Mouse (Mus musculus): Measurements from ENCODE around the gene Fam205a1. TPM values are rescaled to one million over a fixed set of nuclear protein-coding genes. Genes with fewer than 3 reads are reported as not detected.
"Not testable (repeated sequence)": the region's sequence is repeated elsewhere in the genome, so short reads cannot be mapped to it uniquely, and the experiment has no call there.

The Fam205a1 gene
- under 1 TPM in 1 of 2 experiments, not detected in 1; 0.34 TPM for total RNA-seq (2021)

GRCm38 (mm10) chr4:42853788-42854187 lies at the start of gene Fam205a1:
Gene Fam205a1, minus strand, starts transcription at chr4:42853888.
- intact Hi-C loops (cut with DNase I); DNase-seq (ENCODE audit: extremely low spot score in 1 of 2, low spot score in 2 of 2): not testable (repeated sequence)

- DNase-seq (ENCODE audit: extremely low spot score in 1 of 2, low spot score in 2 of 2), result no peak
- intact Hi-C loops (cut with DNase I), result no loop called here
Observed at GRCm38 (mm10) chr4:42902730-42903129, 49.0 kb upstream of the Fam205a1 start.

- DNase-seq (ENCODE audit: extremely low spot score in 1 of 2, low spot score in 2 of 2), result peak in 1 of 2 experiments; percentile 62
Observed at GRCm38 (mm10) chr4:42902174-42902573, 48.5 kb upstream of the Fam205a1 start.

GRCm38 (mm10) chr4:42900878-42901277 lies 47.2 kb upstream of the Fam205a1 start:
- intact Hi-C loops (cut with DNase I), result no loop called here
- peak in 1 of 2 experiments; percentile 45 for DNase-seq (ENCODE audit: extremely low spot score in 1 of 2, low spot score in 2 of 2)

More at GRCm38 (mm10) chr4:42902174-42902573, 48.5 kb upstream of the Fam205a1 start:
- intact Hi-C loops (cut with DNase I), result no loop called here

GRCm38 (mm10) chr4:42898914-42899313 lies 45.2 kb upstream of the Fam205a1 start:
- DNase-seq (ENCODE audit: extremely low spot score in 1 of 2, low spot score in 2 of 2), result no peak
- intact Hi-C loops (cut with DNase I), result no loop called here

- intact Hi-C loops (cut with DNase I), result no loop called here
- DNase-seq (ENCODE audit: extremely low spot score in 1 of 2, low spot score in 2 of 2), result no peak
Observed at GRCm38 (mm10) chr4:42895118-42895517, 41.4 kb upstream of the Fam205a1 start.

- intact Hi-C loops (cut with DNase I), result no loop called here
- DNase-seq (ENCODE audit: extremely low spot score in 1 of 2, low spot score in 2 of 2), result no peak
Observed at GRCm38 (mm10) chr4:42891176-42891575, 37.5 kb upstream of the Fam205a1 start.

- DNase-seq (ENCODE audit: extremely low spot score in 1 of 2, low spot score in 2 of 2), result no peak
- intact Hi-C loops (cut with DNase I), result loop anchor here (2.0 kb wide), 1 partner anchor 34 kb away; no protein-coding TSS in a partner anchor
Observed at GRCm38 (mm10) chr4:42888806-42889205, 35.1 kb upstream of the Fam205a1 start.

- DNase-seq (ENCODE audit: extremely low spot score in 1 of 2, low spot score in 2 of 2), result peak in 1 of 2 experiments; percentile 20
- intact Hi-C loops (cut with DNase I), result no loop called here
Observed at GRCm38 (mm10) chr4:42886926-42887325, 33.2 kb upstream of the Fam205a1 start.

DNA sequence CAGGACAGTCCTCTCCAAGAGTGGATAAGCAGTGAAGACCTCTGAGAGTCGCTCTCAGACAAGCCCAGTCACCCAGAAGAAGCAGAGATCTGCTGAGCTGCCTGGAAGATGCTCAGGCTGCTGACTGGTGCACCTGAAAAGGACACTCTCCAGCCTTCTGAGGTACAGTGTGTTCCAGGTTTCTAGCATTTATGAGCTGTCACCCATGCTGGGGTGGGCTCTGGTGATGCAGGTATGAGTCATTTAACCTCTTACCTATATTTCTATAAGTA lies 26.9 kb upstream of the Fam205a1 start:
- intact Hi-C loops (cut with DNase I), result no loop called here
- DNase-seq (ENCODE audit: extremely low spot score in 1 of 2, low spot score in 2 of 2), result no peak

DNA sequence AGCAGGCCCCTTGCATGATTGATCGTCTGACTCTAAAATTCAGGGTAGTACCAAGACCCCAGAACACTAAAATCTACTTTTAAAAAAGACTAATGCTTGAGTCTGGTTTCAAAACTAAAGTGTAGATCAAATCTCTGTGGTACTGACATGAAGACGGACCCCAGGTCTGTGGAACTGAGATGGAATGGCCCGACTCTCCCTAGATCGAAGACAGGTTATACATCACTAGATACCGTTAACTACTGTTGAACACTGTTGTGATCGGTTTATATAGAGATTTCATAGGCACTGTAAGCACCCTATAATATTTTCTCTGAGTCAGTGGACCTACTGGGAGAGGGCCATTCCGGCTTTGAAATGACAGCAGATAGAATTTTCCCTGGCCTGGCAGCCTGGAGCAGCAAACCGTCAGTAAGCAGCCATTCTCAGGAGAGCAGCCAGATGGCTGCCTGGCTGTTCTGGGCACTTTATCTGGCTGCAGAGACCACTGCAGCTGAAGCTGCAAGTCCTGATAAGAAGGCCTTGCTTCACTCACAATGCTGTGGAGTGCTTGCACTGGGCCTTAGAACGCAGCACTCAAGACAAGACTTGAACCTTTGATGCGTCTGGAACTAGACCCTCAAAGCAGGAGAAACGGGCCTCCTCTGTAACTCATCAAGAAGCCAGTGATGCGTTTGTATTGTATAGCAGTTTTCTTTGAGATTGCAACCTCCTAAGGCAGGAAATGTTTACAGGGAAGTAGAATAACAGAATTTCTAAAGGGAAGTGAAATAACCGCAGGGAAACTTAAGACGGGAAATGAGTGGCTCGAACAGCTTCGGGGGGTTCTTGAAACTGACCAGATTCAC lies 26.4 kb upstream of the Fam205a1 start:
- intact Hi-C loops (cut with DNase I), result loop anchor here (5.0 kb wide), 1 partner anchor 72 kb away; no protein-coding TSS in a partner anchor
- no peak for DNase-seq (ENCODE audit: extremely low spot score in 1 of 2, low spot score in 2 of 2)

DNA sequence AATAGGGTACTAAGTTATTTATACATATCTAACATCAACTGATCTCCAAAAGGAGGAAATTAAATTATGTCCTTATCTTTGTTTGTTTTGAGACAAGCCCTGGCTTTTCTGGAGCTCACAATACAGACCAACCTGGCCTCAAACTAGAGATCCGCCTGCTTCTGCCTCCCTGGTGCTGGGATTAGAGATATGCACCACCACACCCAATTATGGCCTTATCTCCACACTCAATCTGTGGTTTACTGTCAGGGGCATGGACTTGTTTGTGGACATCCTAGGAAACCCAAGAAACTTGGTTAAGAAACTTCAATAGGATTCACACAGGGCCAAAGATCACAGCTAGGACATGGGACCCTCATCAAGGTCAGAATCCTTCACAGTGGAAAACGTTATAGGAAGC lies 24.0 kb upstream of the Fam205a1 start:
- intact Hi-C loops (cut with DNase I), result loop anchor here (5.0 kb wide), 1 partner anchor 75 kb away; no protein-coding TSS in a partner anchor
- DNase-seq (ENCODE audit: extremely low spot score in 1 of 2, low spot score in 2 of 2), result no peak

- DNase-seq (ENCODE audit: extremely low spot score in 1 of 2, low spot score in 2 of 2), result peak in 1 of 2 experiments; percentile 37
- intact Hi-C loops (cut with DNase I), result loop anchor here (5.0 kb wide), 1 partner anchor 76 kb away; no protein-coding TSS in a partner anchor
Observed at GRCm38 (mm10) chr4:42876586-42877291, 23.1 kb upstream of the Fam205a1 start.

- no peak for DNase-seq (ENCODE audit: extremely low spot score in 1 of 2, low spot score in 2 of 2)
- intact Hi-C loops (cut with DNase I), result no loop called here
Observed at GRCm38 (mm10) chr4:42874134-42874533, 20.4 kb upstream of the Fam205a1 start, which contains the start of gene Fam205c. Gene Fam205c, minus strand, starts transcription at chr4:42874234.

DNA sequence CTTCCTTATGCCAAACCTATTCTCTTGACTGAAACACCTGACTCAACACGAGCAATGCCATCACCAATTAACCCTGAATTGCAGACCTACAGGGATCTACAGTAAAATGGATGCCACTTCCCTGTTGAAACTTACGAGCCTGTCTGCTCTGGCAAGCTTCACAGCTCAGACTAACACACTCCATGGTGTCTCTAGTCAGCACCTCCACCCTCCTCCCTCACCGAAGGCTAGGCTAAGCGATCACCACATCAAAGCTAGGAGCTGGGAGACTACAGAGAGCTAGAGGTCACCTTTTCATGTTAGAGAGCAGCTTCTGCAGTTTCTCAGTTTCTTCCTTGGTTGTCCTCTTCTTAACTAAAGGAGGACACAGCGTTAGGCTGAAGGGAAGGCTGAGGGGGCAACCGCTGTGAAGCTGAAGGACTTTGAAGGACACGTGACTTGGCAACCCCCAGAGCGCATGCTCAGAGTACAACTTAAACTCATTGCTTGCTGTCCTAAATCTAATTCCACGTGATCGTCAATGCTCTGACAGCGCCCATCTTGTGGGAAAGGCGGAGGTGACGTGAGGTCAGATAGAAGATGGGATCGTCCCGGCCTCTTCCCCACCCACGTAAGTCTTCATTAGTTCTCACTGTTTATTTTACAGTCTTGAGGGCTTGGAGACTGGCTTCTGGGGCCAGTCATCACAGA lies 19.2 kb upstream of the Fam205a1 start:
- no peak for DNase-seq (ENCODE audit: extremely low spot score in 1 of 2, low spot score in 2 of 2)
- intact Hi-C loops (cut with DNase I), result no loop called here

- DNase-seq (ENCODE audit: extremely low spot score in 1 of 2, low spot score in 2 of 2), result no peak
- intact Hi-C loops (cut with DNase I), result no loop called here
Observed at GRCm38 (mm10) chr4:42872151-42872550, 18.5 kb upstream of the Fam205a1 start.

DNA sequence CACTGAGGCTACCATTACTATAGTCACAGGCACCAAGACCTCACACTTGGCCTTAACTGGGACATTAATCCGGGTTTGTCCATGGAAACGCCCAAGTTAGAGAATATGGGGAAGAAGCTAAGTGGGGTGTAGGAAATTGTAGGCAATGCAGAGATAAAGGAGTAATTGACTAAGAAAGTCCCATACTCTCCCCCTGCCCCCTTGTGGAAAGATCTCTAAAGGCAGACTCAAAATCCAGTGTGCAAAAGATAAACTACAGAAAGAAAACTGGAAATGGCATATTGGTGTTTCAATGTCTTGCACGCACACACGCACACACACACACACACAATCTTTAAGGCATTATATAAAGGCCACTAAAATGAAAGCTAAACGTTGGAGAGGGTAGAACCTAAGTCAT lies 17.1 kb upstream of the Fam205a1 start:
- intact Hi-C loops (cut with DNase I), result no loop called here
- DNase-seq (ENCODE audit: extremely low spot score in 1 of 2, low spot score in 2 of 2), result no peak

DNA sequence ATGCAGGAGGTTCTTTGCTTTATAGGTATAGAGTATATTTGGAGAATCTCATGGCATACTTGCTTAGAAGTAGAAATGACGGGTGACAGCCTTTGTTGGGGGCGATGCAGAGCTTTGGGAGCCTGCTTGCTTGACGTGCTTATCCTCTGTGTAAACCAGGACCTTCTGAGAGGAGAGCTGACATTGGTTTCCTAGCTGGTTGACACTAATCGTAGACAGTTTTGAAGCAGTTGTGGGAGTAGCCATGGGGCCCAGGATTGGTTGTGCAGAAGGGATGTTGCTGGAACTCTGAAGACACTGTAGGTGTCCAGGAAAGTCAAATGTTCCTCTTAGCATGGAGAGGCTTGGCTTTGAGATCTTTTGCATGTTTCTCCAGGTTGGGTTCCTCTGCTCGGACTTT lies 14.5 kb upstream of the Fam205a1 start:
- DNase-seq (ENCODE audit: extremely low spot score in 1 of 2, low spot score in 2 of 2), result no peak
- intact Hi-C loops (cut with DNase I), result no loop called here

DNA sequence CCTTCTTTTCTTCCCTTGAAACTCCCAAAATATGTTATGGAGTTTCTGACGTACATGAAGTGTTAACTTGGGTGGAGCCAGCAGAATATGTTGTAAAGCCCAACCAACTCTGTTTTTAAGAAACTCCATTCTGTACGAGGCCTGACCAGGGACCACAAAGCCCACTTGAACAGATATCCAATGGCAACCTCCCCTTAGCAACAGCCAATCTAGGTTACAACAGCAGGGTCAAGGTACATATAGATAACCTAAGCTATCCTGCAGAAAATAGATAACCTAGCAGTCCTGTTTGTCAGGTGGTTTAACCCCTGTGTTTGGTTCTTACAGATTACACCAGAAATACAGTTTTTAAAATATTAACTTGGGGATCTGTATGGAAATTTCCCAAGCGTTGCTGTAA lies 13.7 kb upstream of the Fam205a1 start:
- DNase-seq (ENCODE audit: extremely low spot score in 1 of 2, low spot score in 2 of 2), result no peak
- intact Hi-C loops (cut with DNase I), result no loop called here

Measured in left cerebral cortex, postnatal 10 days (tissue).